Mouse (Mus musculus) heart, adult 8-10 months (tissue): ENCODE measurements around the gene Ambra1. TPM values are rescaled to one million over a fixed set of nuclear protein-coding genes. Genes with fewer than 3 reads are reported as not detected.

Experiments used
- DNase-seq: peaks from one replicate; pipeline ENCODE4 v3.0.0; 2022; ENCODE audit warnings: low spot score
- total RNA-seq, 4 experiments: library from RNA; stranded (reverse); gene quantifications; 2 replicates each; pipeline ENCODE4 v1.2.4; 2022

Gene Ambra1
- total RNA-seq, 4 experiments from 2014 or later = 16.2 to 18.1 (median 16.6) TPM

DNA sequence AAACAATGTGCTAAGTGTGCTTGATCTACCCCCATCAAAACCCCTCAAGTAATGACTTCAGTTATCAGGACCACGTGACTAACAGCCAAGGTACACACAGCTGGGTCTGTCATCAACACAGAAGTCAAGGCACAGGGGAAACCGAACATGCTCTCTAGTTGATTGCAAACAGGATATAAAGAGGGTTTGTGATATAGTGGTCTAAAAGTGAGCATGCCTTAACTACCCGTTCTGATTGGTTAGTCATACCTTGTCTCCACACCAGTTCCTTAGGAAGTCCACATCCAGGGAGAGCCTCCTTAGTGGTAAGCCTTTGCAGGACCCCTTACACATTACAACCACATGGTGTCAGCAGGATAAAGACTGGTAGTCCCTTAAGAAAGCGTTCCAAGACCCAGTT, 190.2 kb downstream of the Ambra1 start:
- DNase-seq = no peak

DNA sequence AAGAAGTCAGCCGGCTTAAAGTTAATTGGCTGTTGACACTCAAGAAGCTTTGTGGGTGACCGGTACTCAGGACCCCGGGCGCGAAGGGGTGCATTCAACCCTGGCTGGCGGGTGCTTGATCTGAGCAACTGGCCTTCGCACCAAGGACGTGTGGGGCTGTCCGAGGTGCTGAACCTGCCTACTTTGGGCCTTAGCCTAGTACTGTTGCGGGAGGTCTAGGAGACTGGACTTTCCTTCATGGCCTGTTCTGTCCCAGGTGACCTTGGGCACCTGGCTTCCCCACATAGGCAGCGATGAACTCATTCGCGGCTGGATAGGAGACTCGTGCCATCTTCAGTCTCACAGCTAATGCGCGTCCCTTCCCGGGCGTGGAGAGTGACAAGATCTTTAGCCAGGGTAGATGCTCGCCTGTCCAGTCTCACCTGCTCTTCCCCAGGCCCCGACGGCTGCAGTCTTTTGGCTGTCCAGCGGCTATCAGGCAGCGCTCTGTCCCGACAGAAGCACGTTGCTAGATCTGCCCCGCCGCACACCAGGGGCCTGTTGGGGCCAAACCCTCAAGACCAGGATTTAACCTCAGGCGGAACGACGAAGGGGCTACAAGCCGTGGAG, 191.4 kb downstream of the Ambra1 start:
- peak; percentile 26 for DNase-seq

DNA sequence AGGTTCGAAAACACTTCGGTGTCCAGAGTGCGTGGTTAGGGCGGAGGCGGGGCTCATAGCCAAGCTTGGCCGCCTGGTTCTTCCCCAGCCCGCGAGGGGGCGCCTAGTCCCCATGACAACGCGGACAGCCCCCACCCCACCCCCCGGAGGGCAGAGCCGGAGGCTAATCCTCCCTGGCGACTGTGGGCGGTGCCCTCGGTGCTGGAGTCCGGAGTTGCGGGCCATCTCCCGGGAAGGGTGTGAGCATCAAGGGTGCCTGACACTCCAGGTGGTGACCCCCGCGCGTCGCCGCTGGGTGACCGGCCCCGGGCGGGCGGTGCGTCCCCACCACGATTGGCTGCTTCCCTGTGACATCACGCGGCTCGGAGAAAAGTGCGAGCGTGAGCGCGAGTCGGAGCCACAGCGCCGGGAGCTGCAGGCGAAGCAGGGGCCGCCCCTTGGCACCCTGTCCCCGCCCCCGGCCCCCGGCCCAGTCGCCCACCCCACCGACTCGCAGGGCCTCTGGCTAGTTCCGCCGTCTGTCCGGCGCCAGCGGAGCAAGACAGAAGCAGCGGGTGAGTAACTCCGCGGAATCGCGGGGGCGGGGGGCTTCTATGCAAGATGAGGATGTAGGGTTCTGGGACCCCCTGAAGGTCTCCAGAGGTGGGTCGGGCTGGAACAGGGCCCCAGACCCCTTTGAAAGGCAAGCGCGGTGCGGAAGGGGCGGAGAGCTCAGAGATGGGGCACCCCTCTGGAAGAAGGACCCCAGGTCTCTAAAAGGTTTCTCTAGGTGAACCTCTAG, 192.0 kb downstream of the Ambra1 start:
- no peak for DNase-seq

DNA sequence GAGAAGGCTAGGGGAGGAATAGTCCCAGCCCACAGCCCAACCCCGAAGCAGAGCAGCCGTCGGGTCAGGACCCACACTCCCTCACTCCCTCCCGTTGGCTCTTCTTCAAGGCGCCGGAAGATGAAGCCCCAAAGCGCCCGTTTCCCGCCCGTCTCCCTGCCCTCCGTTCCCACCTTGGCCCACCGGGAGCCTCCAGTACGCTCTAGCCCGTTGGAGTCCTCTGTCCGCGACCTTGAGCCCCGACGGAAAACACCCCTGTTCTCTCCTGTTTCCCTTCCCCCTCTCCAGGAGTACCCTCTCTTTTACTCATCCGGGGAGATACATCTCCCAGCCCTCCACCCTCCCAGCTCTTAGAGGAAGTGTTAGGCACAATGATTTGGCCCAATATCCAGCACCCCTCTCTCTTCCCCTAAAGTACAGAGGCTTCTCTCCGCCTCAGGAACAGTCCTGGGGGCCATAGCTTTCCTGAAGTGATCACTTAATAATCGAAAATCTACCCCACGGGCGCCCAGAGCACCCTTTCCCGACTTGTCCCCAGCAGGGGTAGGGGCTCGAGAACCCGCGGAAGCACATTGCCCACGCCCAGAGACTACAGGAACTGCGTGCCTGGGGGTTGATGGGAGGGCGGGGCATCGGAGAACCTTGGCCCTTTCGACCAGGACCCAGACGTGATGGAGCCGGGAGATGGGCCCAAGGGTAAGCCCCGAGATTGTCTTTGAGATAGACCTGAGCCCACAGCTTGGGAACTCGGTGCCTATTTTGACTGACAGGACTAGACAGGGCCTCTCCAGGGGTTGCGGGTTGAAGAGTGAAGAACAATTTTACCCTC, 192.9 kb downstream of the Ambra1 start:
- DNase-seq = no peak

GRCm38 (mm10) chr2:91923415-91924337, 193.7 kb downstream of the Ambra1 start:
- peak; percentile 36 for DNase-seq

GRCm38 (mm10) chr2:91924726-91925125, 194.8 kb downstream of the Ambra1 start:
- no peak for DNase-seq

DNA sequence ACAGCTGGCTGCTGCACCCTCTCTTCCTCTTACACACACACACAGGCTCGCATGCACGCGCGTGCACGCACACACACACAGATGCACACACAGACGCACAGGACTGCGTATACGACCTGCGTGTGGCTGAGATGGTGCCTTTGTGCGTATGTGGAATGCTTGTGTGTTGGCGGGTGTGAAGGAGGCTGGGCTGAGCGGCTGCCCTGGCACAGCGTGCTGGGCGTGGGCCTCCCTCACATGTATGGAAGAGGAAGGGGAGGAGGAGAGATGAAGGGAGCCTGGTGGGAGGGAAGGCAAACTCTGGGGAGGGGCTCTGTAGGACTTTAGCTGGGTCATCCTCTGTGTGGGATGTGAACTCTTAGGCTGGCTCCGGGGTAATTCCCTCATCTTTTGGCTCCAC, 195.5 kb downstream of the Ambra1 start:
- no peak for DNase-seq

- DNase-seq = no peak
Observed at GRCm38 (mm10) chr2:91926949-91927348, 197.0 kb downstream of the Ambra1 start, which contains the start of gene Chrm4. Chrm4 (plus strand) TSS chr2:91927249.

DNA sequence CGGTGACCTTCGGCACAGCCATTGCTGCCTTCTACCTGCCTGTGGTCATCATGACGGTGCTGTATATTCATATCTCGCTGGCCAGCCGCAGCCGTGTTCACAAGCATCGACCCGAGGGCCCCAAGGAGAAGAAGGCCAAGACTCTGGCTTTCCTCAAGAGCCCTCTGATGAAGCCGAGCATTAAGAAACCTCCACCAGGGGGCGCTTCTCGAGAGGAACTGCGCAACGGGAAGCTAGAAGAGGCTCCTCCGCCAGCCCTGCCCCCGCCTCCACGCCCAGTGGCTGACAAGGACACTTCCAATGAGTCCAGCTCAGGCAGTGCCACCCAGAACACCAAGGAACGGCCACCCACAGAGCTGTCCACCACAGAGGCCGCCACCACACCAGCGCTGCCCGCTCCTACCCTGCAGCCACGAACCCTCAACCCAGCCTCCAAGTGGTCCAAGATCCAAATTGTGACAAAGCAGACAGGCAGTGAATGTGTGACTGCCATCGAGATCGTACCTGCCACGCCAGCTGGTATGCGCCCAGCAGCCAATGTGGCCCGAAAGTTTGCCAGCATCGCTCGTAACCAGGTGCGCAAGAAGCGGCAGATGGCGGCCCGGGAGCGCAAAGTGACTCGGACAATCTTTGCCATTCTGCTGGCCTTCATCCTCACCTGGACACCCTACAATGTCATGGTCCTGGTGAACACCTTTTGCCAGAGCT, 198.0 kb downstream of the Ambra1 start:
- DNase-seq = peak; percentile 58

- DNase-seq = no peak
Observed at GRCm38 (mm10) chr2:91928534-91929350, 198.8 kb downstream of the Ambra1 start.

GRCm38 (mm10) chr2:91929455-91929854, 199.5 kb downstream of the Ambra1 start:
- no peak for DNase-seq

DNA sequence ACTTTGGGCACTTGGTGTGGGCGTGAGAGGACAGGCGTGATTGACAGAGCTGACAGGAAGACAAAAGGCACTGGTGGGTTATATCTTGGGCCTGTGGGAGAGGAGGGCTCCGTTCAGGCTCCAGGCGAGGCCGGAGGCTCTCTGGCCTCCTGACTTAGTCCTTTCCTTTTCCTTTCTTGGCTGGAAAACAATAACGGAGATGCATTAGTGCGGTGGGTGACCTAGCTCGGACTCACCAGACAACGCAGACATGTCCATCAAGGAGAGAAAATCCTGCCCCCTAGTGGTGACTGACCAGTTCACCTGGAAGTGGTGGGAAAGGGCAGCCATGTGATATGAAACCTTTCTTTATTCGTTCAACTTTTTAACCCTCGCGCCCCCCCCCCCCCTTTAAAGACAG, 200.0 kb downstream of the Ambra1 start:
- DNase-seq = peak; percentile 53

GRCm38 (mm10) chr2:91930761-91931291, 200.9 kb downstream of the Ambra1 start:
- DNase-seq = no peak

GRCm38 (mm10) chr2:91931328-91932159, 201.6 kb downstream of the Ambra1 start:
- no peak for DNase-seq

DNA sequence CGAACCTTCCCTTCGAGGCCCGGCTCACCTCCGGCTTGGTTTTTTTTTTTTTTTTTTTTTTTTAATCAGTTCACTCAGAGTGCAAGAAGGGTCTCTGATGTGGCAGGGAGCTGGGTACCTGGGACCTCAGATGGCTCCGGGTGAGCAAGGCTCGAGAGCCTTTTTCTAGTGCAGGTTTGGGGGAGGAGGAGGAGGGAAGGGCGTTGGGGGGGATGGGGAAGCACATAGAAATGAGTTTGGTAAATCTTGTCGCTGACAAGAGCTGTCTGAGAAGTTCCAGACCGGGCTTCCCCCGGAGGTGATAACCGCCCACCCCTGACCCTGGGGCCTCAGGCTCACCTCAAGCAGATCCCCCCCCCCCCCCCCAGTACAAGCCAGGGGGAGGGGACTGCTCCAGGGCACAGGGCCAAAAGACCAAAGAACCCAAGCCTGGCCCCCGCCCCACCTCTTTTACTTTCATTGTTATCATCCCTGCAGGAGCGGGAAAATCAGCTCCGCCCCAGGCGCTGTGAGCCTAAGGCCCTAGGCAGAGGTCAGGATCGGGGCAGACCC, 202.3 kb downstream of the Ambra1 start, which contains the start of gene Mdk:
Gene Mdk, minus strand, starts transcription at position 138 of the 552 bp plus-strand sequence.
- DNase-seq = no peak

GRCm38 (mm10) chr2:91932737-91933350, 202.9 kb downstream of the Ambra1 start:
- no peak for DNase-seq

- no peak for DNase-seq
Observed at GRCm38 (mm10) chr2:91933471-91933870, 203.5 kb downstream of the Ambra1 start.

DNA sequence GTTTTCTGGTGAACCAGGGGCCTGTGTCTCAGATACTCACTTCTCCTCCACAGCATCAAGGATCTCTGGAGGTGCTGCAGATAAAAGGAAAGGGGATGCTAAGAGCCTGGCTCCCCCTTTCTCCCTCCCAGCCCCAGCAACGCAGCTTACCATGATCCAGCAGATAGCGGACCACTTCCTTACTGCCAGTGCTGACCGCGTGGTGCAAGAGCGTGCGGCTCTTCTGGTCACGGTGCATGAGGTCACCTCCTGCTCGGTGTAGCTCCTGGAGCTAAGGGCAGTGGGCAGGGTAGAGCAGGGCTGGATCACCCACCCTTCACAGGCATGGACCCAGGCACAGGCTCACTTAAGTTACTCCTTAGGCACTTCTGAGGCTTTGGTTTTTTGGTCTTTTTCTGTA, 204.1 kb downstream of the Ambra1 start:
- DNase-seq = no peak
